Mouse (Mus musculus) right cerebral cortex, postnatal 4 days (tissue): ENCODE results near the gene Tex48.

ENCODE experiments used
- DNase-seq: peaks from one replicate; pipeline ENCODE4 v3.0.0-alpha.2; 2022

Gene Tex48

DNA sequence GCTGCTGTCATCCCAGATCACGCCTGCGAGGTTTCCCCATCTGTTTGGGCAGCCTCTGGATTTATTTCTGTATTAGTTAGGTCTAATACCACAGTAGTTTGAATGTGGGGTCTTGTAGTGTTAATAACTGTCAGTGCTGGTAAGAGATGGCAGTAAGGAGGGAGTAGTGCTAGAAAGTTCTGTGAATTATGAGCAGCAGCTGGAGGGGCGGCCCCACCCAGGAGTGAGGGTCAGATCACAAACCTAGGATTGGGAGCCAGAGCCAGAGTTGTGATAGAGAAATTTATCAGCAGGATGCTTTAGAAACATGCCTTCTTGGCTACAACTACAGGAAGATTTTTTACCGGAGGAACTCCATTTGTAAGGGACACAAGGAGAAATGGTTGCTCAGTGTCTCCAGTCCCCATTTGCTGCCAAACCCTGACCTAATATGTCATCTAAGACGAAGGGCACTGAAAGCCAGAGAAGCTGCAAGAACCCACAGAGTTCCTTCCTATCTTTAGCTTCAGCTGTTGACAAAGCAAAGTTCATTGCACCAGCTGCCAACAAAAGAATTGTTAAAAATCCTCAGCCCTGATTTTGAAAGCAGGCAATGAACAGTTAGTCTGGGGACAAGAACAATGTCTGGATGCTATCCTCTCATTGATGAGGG lies 27.6 kb downstream of the Tex48 start:
- DNase-seq = no peak

DNA sequence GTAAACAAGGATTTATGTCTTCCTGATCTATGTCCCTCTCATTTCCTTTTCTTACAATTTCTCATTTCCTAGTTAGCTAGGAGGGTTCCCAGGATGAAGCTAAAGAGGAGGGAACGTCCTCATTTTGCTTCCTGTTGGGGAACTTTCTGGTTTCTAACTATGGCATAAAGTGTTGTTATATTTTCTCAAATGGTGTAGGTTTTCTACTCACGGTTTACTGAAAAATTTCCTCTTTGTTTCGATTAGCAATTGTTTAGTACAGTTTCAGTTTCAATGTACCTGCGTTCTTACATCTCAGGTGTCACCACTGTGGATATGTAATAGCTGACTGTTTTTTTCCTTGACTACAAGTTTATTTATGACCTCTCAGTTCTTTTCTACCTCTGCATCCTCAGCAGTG lies 31.7 kb downstream of the Tex48 start:
- no peak for DNase-seq

DNA sequence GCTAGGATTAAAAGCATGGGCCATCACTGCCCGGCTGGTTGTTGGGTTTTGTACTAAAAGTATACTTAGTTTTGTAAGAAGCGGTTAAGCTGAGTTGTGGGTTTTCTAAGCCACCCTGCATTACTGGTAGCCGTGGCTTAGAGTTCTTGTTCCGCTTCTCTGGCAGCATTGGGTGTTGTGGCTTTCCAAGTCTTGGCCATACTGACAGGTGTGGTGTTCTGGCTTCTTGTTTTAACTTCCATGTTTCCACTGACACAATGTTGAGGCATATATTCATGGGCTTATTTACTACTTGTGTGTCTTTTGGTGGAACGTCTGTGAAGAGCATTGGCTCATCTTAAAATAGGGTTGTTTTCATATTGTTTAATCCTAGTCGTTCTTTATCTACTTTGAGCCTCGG lies 32.2 kb downstream of the Tex48 start:
- DNase-seq = no peak

DNA sequence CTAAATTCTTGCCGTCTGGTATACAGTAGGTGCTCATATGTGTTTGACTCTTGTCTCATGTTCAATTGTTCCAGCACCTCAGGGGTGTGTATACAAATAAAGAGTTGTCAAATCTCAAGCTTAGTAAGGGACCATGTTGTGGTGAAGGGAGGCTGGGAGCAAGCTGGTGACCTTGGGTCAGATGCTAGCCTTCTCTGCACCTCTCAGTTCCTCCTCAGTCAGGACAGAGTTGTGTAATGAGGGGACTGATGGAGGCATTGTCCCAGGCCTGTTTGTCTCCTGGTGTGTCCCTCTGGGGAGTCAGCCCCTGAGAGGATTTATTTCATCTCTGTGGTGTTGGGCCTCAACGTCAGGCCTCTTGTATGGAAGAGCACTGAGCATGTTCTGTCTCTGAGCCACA lies 36.0 kb downstream of the Tex48 start:
- no peak for DNase-seq

DNA sequence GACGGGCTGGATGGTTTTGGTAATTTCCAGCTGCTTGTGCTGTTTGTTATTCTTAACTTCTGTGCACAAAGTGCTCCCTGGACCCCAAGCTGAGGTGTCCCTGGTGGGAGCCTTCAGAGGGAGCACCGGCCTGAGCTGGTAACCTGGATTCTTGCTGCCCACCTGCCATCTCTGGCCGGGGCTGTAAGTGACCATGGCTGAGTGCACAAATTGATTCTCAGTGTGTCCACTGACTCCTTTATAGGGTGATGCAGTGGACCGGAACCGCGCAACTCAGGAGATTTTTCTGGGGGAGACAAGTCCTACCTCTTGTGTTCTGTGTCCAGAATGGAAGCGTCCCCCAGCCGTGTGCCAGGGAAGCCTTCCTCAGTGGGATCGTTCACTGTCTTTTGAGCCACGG lies 37.0 kb downstream of the Tex48 start:
- DNase-seq = no peak

DNA sequence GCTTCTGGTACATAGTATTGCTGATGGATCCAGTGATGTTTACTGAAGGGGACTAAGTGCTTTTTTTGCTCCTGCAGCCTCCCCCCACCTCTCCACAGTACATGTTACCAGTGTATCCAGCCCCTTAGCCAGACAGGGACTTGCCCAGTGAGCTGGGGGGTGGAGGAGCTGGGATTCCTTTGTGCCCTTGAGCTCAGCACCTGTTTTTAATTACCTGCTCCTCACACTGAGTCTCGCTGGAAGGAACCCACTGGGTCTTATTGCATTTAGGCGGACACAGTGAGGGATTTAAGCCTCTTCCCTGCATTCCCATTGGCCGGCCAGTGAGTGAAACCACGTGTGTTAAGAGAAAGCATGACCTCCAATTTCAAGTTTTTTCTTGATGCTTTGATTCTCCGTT lies 39.6 kb downstream of the Tex48 start:
- no peak for DNase-seq

DNA sequence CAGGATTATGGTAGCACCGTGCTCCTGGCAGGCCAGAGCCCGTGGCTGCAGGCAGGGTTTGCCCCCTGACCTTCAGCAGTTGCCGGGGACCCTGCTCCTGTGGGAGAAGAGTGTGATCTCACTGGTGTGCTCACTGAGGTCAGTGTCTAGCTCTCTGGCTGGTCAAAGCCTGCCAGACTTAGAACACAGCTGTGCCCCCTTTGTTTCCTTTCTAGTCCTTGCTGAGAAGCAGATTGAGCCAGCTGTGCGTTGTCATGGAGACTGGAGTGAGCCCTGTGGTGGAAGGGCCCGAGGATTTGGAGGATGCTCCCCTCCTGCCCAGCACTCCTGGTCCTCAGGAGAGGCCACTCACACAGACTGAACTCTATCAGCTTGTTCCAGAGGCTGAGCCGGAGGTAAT lies 42.1 kb downstream of the Tex48 start:
- peak; percentile 12 for DNase-seq

DNA sequence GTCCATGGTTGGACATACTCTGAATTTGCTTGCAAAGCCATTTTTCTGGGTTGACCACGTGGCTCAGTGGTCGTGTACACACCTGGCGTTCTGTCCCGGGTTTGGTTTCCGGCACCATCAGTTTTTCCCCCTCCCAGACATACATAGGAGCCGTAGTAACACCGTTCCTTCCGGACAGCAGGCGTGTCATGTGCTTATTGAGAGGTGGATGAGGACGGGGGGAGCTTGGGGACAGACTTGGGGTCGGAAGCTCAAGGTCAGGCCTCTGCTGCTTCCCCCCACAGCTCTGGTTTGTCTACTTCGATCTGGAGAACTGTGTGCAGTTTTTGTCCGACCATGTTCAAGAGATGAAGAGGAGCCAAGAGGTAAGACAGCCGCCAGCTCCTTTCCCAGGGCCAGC lies 42.6 kb downstream of the Tex48 start:
- DNase-seq = no peak

DNA sequence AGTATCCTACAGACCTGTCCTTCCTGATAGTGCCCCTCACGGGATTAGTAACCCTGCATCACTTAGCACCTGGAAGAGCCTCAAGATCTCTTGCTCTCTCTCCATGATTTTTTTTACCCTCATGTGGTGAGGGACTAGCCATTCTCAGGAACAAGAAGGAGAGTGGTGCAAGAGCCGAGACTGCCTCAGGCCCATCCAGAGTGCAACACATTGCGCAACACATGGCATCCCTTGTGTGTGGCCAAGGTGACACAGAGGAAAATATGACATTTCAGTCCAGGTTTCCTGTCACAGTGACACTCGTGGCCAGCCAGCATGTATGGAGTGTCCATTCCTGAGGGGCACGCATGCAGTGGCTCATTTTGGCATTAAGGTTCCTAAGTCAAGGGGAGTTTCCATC lies 49.6 kb downstream of the Tex48 start:
- no peak for DNase-seq

DNA sequence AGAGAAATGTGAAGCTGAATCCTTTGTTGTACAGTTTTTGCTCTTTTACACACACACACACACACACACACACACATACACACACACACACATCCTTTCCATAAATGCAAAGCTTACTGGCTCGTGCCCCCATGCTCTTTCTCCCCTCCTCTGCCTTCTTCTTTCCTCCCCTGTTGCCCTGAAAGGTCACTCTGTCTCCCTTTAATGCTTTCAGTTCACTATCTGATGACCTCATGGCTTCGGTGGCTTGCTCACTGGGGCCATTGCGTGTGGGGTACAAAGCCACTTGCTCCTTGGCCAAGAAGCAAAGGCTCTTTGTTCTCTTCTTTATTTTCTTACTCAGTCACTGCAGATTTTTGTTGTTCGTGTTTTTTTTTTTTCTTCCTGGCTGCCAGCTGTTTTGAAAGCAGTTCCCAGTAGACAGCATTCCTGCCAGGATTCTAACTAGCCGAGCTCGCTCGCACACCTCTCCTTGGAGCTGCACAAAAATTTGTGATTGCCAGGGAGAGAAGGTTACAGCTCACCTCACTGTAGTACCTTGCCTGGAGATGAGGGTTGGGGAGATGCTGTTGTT lies 51.9 kb downstream of the Tex48 start:
- DNase-seq = no peak

DNA sequence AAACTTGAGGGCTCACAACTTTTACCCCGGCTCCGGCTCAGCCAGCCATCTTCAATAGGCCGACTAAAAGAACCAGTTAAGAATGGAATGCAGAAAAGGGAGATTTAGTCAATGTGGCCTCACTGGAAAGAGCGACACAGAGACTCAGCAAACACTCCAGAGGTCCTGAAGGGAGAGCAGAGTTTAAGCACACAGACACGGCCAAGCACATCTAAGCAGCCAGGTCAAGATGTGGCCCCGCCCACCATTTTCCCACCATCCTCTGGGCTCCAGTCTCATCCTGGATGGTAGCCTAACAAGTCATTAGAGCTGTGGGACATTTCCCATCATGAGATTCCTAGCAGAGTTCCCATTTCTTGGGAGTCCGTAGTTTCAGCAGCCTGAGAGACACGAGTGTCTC lies 52.9 kb downstream of the Tex48 start:
- no peak for DNase-seq

DNA sequence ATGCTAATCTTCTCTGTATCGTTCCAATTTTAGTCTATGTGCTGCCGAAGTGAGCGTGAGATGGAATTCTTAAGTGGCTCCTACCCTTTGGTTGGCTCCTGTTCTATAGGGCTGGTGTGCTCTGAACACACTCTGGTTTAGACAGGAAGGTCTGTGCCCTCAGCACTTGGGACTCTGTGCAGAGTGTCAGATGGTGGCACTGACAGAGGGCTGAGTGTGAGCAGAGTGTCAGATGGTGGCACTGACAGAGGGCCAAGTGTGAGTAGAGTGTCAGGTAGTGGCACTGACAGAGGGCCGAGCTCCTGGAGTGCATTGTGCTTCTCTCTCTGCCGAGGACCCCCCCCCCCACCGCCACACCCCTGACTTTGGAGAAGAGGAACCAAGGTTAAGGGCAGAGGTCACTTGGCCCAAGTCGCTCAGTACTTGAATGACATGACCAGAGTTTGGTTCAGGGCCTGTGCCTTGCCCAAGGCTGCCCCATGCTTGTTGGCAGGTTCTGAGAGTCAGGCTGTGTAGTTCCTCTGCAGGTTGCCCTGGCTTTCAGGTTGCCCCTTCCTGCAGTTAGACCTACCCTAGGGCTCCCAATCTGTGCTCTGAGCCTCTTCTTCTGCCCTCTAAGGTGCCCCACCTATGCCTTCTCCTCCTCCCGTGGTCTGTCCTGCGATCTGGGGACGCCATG lies 54.4 kb downstream of the Tex48 start:
- no peak for DNase-seq

DNA sequence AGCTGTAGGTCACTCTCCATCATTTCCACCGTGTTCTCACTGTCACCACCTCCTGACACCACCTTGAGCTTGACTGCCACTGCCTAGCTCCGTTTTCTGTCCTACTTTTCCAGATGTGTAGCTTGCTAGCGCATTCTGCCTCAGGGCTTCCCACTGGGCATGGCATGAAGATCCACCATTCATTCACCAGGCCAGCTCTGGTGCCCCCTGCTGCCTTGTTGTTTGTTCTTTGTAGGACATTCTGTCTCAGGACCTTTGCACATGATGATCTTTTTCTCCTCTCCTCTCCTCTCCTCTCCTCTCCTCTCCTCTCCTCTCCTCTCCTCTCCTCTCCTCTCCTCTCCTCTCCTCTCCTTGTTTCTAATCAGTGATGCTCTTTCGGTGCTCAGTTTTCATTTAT lies 59.5 kb downstream of the Tex48 start:
- DNase-seq = no peak

DNA sequence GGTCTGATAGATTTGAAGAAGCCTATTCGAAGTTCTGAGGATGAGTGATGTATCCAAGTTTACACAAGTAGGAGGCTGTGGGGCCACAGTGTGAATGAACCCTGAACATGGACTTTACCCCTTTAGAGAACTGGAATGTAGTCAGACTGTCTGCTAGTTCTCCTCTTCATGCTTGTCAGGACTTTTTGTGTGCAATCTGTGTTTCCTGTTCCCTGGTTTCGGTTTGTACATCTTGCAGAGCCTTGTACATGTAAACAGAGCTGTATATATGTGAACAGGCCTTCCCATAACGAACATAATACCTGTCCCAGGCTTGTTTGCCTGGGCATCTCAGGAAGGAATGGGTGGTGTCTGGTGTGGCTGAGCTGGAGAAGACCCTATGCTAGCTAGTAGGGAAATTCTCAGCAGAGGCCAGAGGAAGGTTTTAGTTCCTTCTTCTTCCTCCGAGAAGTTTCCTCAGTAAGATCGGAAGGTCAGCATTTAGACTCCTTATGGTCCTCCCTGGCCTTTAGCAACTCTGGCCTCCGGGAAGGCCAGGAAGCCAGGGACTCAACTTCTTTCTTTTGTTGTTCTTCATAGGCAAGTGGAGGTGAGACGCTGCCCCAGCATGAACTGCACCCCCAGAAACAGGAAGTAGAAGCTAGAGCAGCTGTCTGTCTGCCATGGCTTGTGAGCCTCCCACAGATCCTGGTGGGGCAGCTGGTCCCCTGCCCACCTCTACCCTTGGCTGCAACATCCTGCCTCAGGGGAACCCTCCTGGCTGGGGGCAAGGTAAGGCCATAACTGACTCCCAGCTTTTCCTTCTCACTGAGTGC lies 60.2 kb downstream of the Tex48 start:
- no peak for DNase-seq

DNA sequence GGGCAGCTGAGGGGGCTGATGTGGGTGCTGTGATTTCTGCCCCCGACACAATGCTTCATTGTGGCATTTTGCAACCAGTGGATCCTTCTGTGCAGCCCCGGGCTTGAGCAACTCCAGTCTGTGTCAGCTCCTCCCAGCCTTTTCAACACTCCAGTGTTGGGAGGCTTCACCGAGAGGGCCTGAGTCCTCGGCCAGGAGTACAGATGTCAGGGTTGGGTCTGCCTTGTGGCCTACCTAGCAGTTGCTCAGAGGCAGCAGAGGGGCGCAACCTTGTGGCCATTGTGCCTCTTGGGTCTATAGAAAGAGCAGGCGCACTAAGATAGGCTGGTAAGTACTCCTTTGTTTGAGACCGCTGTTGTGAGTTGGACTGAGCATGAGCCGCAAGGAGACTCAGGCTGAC lies 62.1 kb downstream of the Tex48 start:
- no peak for DNase-seq

DNA sequence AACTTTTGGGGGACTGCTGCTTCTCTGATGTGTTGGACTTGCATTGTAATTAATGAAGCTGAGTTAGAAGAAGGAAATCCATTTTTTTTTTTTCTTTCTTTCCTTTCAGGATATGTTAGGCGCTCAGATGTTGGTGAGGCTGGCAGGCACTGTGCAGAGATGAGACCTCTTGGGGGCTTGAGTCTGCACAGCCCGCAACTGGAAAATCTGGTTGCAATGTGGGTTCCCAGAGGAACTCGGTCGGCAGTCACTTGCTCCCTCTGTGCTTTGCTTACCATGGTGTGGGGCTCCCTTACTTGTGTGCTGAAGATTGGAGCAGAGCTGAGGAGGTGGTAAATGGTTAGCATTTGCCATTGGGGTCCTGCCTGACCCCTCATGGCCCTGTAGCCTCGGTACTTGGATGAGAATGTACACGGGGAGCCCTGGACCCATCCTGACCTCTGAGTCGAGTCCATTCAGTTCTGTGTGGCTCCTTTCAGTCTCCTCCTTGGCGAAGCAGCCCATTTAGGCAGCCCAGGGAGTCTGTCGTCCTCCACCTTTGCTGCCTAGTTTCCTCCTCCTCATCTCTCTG lies 63.0 kb downstream of the Tex48 start:
- DNase-seq = no peak

DNA sequence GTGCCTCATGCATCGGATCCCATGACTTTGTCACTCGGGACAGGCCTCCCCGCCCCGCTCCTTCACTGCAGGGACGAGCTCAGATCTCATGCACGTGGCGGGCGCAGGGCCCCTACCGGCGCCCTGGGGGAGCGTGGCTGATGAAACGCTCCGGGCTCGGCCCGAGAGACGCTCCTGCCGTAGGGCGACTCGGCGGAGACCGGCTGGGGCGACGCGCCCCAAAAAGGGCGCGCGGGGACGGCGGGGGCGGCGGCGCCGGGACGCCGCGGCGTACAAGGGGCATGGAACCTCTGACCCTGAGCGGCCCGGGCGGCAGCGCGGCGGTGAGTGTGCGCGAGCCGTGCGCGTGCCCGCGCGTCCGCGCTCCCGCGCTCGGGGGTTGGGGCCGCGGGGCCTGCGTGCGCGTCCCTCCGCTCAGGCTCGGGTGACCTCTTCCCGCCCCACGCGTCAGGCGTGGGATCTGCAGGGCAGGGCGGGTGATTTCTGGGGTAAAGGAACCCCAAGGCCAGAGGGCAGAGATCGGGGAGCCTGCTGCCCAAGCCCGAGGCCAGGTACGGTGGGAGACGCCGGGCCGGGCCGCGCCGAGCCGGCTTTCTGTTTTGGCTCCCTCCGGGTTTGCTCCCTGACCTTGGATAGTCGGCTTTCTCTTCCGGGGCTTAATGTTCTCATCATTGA lies 63.7 kb downstream of the Tex48 start, which contains the start of gene Tmem268:
Gene Tmem268 (plus strand): TSS at position 375 of the 675 bp plus-strand sequence.
- DNase-seq = peak; percentile 71

DNA sequence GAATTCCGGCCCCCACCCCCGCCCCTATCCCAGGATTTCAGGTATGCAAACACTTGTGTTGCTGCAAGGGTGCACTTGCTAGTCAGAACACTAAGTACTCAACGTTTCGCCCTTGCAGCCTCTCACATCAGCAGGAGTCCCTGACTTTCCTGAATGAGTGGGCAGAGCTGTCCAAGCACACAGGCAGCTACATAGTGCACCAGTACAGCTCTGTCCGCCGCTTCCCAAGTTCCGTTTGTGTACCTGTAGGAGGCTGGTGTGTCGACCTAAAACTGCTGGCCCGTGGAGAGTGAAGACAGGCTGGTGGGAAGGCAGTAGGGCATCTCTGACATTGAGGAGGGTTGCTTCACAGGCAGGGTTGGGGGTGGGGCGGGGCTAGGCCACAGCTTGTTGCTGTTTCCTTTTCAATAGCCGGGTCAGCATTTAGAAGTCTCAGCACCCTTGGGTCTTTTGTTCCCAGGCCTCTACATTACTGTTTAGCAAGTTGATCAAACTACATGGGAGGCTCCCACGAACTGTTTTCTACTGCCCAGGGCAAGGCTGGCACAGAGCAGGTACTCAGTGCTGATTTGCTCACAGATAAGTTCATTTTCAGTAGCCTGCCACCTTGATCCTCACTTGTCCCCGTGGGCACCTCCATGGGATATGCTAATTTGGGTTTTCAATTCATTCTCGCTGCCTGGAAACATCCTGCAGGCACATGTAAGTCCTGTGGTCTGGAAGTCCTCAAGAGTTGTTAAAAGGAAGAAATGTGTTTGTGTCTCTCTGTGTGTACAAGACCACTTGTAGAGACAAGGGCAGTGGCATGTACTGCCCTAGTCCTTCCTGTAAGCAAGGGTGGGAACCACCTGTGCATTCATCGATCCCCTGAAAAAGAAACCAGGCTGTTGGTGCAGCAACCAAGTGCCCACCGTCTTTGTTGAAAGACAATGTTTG lies 64.8 kb downstream of the Tex48 start:
- DNase-seq = no peak
